Mouse (Mus musculus): ENCODE data around the gene Smpx. TPM values are rescaled to one million over a fixed set of nuclear protein-coding genes. Genes with fewer than 3 reads are reported as not detected.
A peak's percentile ranks its signal among the peaks of the same experiment; 100 is the strongest.

The Smpx gene
- not detected in 2 replicates for polyA plus RNA-seq (2015; fragmentation: Nextera tagmentation; extraction: Ambion mirVana)

DNA sequence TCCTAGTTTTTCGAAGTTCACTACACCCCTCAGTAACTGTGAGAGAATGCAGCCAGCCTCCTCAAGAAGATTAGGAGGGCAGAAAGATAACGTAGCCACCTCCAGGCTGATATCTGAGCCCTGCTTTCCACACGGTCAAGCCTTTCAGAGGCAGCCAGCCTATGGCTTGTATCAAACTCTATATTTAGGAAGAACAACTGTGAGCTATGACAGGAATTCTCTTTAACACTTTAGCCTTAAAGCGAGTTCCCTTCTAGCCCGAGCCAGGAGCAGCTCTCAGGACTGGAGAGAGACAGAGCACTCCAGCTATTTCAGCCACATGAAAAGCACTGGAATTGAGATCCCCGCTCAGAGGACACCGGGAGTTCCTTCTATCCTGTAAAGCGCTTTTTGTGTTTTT is at the start of gene Smpx:
Gene Smpx (plus strand): TSS at position 49 of the 400 bp plus-strand sequence.
- Histone ChIP-seq H3K27me3 (no peaks in the 10 kb centered on the region), H3K4me1 (replicated peaks) (no peaks in the 10 kb centered on the region), H3K4me3 (replicated peaks) (no peak within 1 kb of the TSS), H3K27ac (no peak within 1 kb of the TSS), H3K4me2 (replicated peaks) (no peak within 1 kb of the TSS), H3K9me3 (no peaks in the 10 kb centered on the region), H3K36me3 (no peaks in the 10 kb centered on the region), H3K9ac (replicated peaks) (no peak within 1 kb of the TSS)
- no peak for ATAC-seq
- 66% methylated on average over 8 of the region's 8 CpGs for WGBS

DNA sequence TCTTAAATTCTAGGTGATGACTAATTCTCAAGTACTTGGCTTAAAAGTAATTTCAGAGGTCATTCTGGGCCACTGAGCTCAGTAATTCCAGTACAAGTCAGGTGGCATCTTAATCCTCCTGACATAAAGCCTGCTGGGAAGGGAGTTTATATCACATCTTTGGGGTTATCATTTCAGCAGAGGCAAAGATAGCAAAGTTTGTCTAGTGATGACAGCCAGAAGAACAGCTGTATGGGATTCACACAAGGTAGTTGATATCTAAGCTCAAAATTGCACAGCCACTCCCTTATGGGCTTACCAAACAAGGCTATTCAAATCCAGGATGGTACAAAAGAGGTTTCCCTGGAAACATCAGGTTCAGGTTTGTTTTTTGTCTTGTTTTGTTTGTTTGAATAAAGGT is 43.7 kb upstream of the Smpx start:
- Histone ChIP-seq H3K27me3 (no peaks in the 10 kb centered on the region), H3K4me1 (replicated peaks) (no peaks in the 10 kb centered on the region), H3K27ac (no peak overlapping the region), H3K9ac (replicated peaks) (no peak overlapping the region), H3K36me3 (no peaks in the 10 kb centered on the region), H3K4me2 (replicated peaks) (no peak overlapping the region), H3K9me3 (no peaks in the 10 kb centered on the region), H3K4me3 (replicated peaks) (no peak overlapping the region)
- no peak for ATAC-seq

DNA sequence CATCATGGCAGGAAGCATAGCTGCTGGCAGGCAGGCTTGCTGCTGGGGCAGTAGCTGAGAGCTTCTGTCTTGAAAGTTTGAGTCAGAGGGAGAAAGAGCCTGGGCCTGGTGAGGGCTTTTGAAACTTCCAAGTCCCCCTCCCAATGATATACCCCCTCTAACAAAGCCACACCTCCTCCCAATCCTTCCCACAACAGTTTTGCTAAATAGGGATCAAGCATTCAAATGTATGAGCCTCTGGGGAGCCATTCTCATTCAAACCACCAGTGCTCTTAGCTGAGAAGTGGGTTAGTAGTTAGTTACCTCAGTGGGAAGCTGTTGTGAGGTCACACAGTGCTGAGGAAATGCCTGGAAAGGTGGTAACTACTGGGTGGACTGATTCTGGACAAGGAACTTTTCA is 41.4 kb upstream of the Smpx start:
- no peaks in the 10 kb centered on the region for H3K4me1 ChIP-seq (replicated peaks)
- no peaks in the 10 kb centered on the region for H3K36me3 ChIP-seq
- H3K4me2 ChIP-seq (replicated peaks) = no peak overlapping the region
- no peak for ATAC-seq
- H3K9ac ChIP-seq (replicated peaks) = no peak overlapping the region
- H3K9me3 ChIP-seq = no peaks in the 10 kb centered on the region
- H3K4me3 ChIP-seq (replicated peaks) = no peak overlapping the region
- no peak overlapping the region for H3K27ac ChIP-seq
- no peaks in the 10 kb centered on the region for H3K27me3 ChIP-seq

DNA sequence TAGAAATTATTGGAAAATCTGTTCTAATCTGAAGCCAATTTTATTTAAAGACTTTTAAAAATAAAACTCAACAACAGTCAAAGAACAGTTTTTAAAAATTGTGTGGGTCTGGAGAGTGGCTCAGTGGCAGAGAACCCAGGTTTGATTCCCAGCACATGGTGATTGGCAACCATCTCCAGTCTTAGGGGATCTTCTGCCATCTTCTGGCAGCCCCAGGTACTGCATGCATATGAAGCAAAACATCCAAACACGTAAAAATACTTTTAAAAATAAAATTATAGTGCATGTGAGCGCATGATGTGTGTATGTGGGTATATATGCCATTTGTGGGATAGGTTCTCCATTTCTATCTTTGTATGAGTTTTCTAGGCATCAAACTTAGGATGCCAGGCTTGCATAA is 26.9 kb upstream of the Smpx start:
- no peak overlapping the region for H3K9ac ChIP-seq (replicated peaks)
- H3K9me3 ChIP-seq = no peaks in the 10 kb centered on the region
- ATAC-seq = no peak
- no peaks in the 10 kb centered on the region for H3K27me3 ChIP-seq
- no peak overlapping the region for H3K4me3 ChIP-seq (replicated peaks)
- no peak overlapping the region for H3K4me2 ChIP-seq (replicated peaks)
- no peaks in the 10 kb centered on the region for H3K4me1 ChIP-seq (replicated peaks)
- WGBS = 66% methylated on average over 2 of the region's 2 CpGs
- H3K36me3 ChIP-seq = no peaks in the 10 kb centered on the region
- H3K27ac ChIP-seq = no peak overlapping the region

DNA sequence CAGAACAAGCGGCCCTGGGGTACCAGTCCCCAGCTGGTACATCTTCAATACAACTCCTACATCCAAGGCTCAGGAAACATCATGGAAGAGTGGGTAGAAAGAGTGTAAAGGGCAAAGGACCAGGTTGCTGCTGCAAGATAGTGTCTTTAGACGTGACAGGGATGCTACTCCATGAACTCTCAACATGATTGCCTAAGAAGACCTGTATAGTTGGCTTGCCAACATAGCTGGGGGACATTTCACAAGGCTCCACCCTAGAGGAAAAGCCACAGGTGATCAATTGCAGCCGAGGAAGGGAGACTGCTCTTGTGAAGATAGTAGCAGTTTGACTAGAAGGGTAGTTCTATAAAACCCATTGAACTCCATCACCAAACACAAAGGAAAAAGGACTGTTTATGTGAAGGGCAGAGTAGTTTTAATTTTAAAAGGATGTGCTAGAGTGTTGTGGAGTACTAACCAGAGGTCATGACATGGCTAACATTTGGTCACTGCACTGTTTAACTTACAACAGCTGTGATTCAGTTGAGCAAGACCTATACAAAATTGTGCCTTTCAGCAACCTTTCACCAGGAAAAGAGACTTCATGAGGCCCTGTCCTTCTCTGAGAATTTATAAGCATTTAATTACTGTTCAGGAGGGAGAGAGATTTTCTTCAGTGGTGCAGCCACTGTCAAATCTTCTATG is 23.9 kb upstream of the Smpx start:
- no peak for ATAC-seq
- H3K4me2 ChIP-seq (replicated peaks) = no peak overlapping the region
- H3K9ac ChIP-seq (replicated peaks) = no peak overlapping the region
- 73% methylated on average over 3 of the region's 3 CpGs for WGBS
- no peaks in the 10 kb centered on the region for H3K36me3 ChIP-seq
- no peak overlapping the region for H3K4me3 ChIP-seq (replicated peaks)
- H3K27me3 ChIP-seq = no peaks in the 10 kb centered on the region
- no peaks in the 10 kb centered on the region for H3K9me3 ChIP-seq
- no peak overlapping the region for H3K27ac ChIP-seq
- H3K4me1 ChIP-seq (replicated peaks) = no peaks in the 10 kb centered on the region

DNA sequence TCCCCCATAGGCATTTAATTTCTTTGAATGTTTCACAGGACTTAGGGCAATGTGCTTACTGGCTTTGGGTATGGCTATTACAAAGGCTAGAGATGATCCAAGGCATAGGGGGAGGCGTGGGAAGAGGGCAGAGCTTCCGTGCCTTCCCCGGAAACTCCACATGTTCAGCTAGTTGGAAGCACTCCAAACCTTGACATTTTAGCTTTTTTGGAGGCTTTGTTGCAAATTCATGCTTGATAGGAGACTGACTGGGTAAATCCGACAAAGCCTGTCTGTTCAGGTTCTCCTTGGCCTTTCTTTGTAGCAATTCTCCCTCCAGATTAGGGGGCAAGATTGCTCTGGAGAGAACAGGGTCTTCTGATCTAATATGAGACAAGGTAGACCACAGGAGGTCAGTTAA is 7.5 kb upstream of the Smpx start:
- no peaks in the 10 kb centered on the region for H3K27me3 ChIP-seq
- H3K27ac ChIP-seq = no peak overlapping the region
- no peaks in the 10 kb centered on the region for H3K36me3 ChIP-seq
- no peaks in the 10 kb centered on the region for H3K9me3 ChIP-seq
- no peak for ATAC-seq
- H3K9ac ChIP-seq (replicated peaks) = no peak overlapping the region
- WGBS = 70% methylated on average over 4 of the region's 4 CpGs
- no peak overlapping the region for H3K4me3 ChIP-seq (replicated peaks)
- no peaks in the 10 kb centered on the region for H3K4me1 ChIP-seq (replicated peaks)
- no peak overlapping the region for H3K4me2 ChIP-seq (replicated peaks)

DNA sequence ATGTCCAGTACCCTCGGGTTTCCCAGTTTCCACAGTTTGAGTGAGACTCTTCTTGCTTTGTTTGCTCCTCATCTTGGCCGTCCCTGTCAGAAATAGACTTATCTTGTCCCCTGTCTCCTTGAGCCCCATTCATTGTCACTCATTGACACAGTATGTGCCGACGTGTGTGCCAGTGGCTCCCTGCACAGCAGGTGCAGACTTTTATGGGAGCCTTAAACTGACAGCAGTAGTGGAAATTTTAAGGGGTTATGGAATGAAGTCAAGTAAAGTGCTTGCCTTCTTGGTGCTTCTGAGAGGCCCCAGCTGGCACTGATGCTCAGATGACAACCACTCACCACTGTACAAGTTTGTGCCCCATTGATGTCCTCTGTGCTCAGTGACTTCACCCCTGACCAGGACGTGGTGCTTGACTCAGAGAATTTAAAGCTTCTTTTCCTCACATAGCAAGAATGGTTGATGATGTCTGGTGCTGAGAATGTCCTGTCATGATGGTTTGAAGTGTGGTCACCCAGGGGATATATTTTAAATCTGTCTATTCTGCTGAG is 1.0 kb upstream of the Smpx start:
- WGBS = 70% methylated on average over 5 of the region's 5 CpGs
- H3K36me3 ChIP-seq = no peaks in the 10 kb centered on the region
- H3K27me3 ChIP-seq = no peaks in the 10 kb centered on the region
- no peak overlapping the region for H3K9ac ChIP-seq (replicated peaks)
- no peak overlapping the region for H3K4me3 ChIP-seq (replicated peaks)
- no peak for ATAC-seq
- H3K27ac ChIP-seq = no peak overlapping the region
- H3K9me3 ChIP-seq = no peaks in the 10 kb centered on the region
- no peak overlapping the region for H3K4me2 ChIP-seq (replicated peaks)
- H3K4me1 ChIP-seq (replicated peaks) = no peaks in the 10 kb centered on the region

DNA sequence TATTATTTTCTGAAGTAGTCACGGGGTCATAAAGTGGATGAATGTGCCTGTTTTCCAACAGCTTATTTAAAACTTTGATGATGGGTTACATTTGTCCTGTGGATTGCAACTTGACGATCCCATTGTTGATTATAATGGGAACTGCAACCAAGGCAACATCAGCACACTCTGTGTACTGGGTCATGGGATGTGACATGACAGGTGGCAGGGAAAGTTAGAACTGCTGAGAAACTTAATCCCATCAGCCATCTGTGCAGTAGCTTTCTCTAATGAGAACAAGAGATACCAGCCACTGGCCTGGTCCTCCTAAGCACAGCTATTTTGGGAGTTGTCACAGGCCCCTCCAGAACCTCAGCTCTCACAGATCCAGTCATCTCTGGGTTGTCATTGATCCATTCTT is 8.5 kb downstream of the Smpx start:
- Histone ChIP-seq H3K9ac (replicated peaks) (no peak overlapping the region), H3K9me3 (no peaks in the 10 kb centered on the region), H3K27me3 (no peaks in the 10 kb centered on the region), H3K4me1 (replicated peaks) (no peaks in the 10 kb centered on the region), H3K36me3 (no peaks in the 10 kb centered on the region), H3K27ac (no peak overlapping the region), H3K4me2 (replicated peaks) (no peak overlapping the region), H3K4me3 (replicated peaks) (no peak overlapping the region)
- WGBS = 69% methylated on average over 2 of the region's 2 CpGs
- ATAC-seq = no peak

DNA sequence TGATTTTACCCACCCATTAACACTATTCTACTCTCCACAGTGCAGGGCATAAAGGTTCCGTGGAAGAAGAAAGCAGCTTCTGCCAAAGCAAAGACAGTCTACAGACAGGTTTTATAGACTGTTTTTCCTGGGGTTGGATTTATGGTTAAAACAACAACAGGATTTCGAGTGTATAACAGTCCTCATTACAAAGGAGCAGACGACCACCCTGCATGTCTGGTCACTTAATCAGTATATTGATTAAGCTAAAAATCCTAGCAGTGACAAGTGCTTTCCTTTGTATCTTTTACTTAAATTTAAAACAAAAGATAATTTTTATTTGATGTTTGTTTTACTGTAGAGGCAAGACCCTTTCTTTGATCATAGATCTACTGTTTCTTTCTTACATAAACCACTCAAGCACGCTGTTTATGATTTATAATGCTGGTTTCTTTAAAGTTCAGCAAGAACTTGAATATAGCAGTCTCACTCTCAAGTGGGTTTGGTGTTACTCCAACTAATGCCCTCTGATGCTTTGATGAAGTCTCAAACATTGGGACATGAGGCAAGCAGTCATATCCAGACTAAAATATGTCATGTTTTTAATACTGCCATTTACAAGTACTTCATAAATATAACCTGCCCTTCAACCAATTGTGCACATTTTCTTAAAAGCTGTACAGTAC is 10.0 kb downstream of the Smpx start:
- H3K4me3 ChIP-seq (replicated peaks) = no peak overlapping the region
- 82% methylated on average over 4 of the region's 4 CpGs for WGBS
- no peak for ATAC-seq
- H3K36me3 ChIP-seq = no peaks in the 10 kb centered on the region
- no peak overlapping the region for H3K27ac ChIP-seq
- no peak overlapping the region for H3K4me2 ChIP-seq (replicated peaks)
- H3K9ac ChIP-seq (replicated peaks) = no peak overlapping the region
- H3K4me1 ChIP-seq (replicated peaks) = no peaks in the 10 kb centered on the region
- H3K27me3 ChIP-seq = no peaks in the 10 kb centered on the region
- H3K9me3 ChIP-seq = no peaks in the 10 kb centered on the region

DNA sequence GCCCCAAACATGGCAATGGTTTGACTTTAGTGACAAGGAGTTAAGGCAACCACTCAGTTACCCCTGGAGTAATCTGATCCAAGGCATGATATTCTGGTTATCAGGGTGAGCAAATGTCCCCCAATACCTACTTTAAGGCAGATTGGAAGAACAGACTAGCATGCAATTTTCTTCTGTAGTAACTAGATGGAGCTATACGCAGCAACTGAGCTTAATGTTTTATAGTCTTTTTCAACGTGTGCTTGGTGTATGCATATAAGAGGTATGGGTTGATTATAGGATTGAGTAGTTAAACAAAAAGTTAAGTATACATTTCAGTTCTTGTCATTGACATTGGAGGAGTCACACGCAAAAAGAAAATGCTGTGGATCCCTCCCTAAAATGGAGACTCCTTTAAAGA is 21.2 kb downstream of the Smpx start:
- no peak for ATAC-seq
- Histone ChIP-seq H3K27ac (no peak overlapping the region), H3K36me3 (no peaks in the 10 kb centered on the region), H3K27me3 (no peaks in the 10 kb centered on the region; the same call in 1 of the 2 replicates), H3K9me3 (no peaks in the 10 kb centered on the region), H3K9ac (replicated peaks) (no peak overlapping the region), H3K4me1 (replicated peaks) (no peaks in the 10 kb centered on the region), H3K4me3 (replicated peaks) (no peak overlapping the region), H3K4me2 (replicated peaks) (no peak overlapping the region)
- WGBS = 60% methylated on average over 3 of the region's 3 CpGs

DNA sequence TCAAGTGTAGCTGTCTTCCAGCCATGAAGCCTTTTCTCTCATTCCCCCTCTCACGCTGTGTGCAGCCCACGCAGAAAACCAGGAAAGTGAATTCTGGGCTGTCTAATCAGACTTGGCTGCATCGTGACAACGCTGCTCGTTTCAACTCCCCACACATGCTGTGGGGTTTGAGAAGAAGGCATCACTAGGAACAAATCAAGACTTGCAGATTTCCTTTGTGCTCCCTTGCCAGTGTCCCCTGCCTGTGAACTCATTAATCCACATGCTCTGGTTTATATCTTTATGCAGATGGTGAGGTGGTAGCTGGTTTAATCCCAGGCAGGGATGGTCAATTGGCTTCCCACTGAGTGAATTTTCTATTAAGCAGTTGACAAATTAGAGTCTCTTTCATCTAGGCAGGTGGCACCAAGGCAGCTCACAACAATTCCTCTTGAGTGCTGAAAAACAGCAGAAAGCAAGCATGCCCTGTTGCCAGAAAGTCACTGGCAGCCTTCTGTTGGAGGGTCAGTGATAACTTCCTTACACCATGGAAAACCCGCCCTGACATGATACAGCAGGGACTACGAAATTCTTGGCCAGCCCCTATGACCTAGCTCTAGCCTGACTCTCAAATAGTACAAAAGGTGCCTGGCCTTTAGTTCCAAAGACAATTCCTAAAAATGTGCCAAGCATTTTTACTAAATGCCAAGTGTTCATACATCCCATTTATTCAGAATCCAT is 32.1 kb downstream of the Smpx start:
- peak; percentile 48; the same call in 1 of the 2 replicates for ATAC-seq

DNA sequence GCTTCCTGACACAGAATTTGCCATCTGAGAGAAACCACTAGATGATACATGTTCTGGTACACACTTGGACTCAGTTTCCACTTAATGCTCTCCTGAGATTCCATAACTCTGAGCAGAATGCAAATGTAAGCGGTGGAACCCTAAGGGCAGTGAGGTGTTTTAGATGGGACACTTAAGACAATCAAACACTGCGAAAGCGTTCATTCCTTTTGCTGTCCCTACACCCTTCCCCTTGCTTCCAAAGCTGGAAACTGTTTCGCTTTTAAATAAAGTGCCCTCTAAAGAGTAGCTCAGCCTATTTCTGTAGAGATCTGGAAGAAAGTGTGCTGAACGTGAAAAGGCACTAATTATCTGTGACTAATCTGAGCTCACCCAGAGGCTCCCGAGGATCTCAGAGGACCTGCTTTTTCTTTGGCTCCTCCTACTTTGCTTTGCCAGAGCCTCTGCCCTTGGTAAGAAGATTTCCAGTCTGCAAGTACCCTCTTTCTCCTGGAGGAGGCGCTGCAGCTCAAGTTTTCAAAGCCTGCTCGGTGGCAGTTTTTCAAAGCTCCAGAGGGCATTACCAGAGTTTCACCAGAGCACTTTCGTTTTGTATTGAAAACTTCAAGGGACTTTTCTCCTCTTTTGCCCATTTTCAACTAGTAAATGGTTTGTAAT is 33.1 kb downstream of the Smpx start:
- Histone ChIP-seq H3K4me2 (replicated peaks) (peak overlapping the region; percentile 11; the same call in 1 of the 2 replicates), H3K9me3 (no peaks in the 10 kb centered on the region), H3K36me3 (no peaks in the 10 kb centered on the region), H3K27ac (no peak overlapping the region), H3K27me3 (peaks cover 12% of the 10 kb centered on the region; the same call in 1 of the 2 replicates), H3K9ac (replicated peaks) (no peak overlapping the region), H3K4me3 (replicated peaks) (no peak overlapping the region), H3K4me1 (replicated peaks) (peaks cover 8% of the 10 kb centered on the region; the same call in 1 of the 2 replicates)
- WGBS = 29% methylated on average over 9 of the region's 9 CpGs
- ATAC-seq = peak; percentile 82

More for the DNA sequence above, 32.1 kb downstream of the Smpx start:
- H3K9ac ChIP-seq (replicated peaks) = no peak overlapping the region
- no peak overlapping the region for H3K4me3 ChIP-seq (replicated peaks)
- no peak overlapping the region for H3K27ac ChIP-seq
- H3K36me3 ChIP-seq = no peaks in the 10 kb centered on the region
- 29% methylated on average over 7 of the region's 7 CpGs for WGBS
- peaks cover 8% of the 10 kb centered on the region; the same call in 1 of the 2 replicates for H3K4me1 ChIP-seq (replicated peaks)
- no peaks in the 10 kb centered on the region for H3K9me3 ChIP-seq
- peaks cover 12% of the 10 kb centered on the region; the same call in 1 of the 2 replicates for H3K27me3 ChIP-seq
- no peak overlapping the region for H3K4me2 ChIP-seq (replicated peaks)
